Mouse (Mus musculus) thymus, postnatal 10 days (tissue): Measurements from ENCODE around the gene Lyz2.
"Not testable (repeated sequence)": the region's sequence is repeated elsewhere in the genome, so short reads cannot be mapped to it uniquely, and the experiment has no call there.

ENCODE experiments used
- DNase-seq, 2 experiments: peaks; one replicate each; pipeline ENCODE4 v3.0.0; 2021; ENCODE audit warnings: low spot score in 2 of 2

Lyz2 gene

DNA sequence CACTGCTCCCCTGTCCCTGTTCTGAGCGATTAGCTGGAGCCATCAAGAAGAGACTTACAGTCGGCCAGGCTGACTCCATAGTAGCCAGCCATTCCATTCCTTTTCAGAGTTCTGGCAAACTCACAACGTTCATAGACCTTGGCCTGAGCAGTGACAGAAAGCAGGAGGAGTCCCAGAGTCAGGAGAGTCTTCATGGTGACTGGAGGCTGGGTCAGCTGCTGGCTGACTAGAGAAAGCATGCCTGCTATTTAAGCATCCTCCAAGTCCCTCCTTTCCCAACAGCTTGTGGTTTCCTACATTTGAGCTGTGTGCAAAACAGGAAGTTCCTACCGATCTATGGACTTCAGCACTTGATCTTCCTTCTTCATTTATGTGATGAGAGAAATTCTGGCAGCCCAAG, at the start of gene Lyz2:
TSS of gene Lyz2 (minus strand) at position 273 of the 400 bp plus-strand sequence.
- no peak for DNase-seq

DNA sequence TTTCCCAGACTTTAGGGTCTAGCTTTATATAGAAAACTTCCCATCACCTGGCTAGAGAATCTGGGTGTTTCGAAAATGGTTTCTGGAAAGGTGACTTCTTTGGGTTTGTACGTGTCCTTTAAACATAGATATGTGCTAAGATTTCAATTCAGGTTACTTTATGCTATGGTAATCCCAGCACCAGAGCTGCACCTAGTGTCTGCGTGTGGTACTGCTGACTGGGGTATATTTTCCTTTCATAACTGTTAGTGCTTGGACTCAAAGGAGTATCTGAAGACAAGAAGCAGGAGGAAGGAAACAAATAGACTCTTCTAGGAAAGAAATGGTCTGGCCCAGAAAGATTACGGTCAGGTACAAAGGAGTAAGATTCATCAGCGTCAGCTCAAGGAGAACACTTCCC, 48.4 kb upstream of the Lyz2 start:
- DNase-seq: peak in 1 of 2 experiments; percentile 33

DNA sequence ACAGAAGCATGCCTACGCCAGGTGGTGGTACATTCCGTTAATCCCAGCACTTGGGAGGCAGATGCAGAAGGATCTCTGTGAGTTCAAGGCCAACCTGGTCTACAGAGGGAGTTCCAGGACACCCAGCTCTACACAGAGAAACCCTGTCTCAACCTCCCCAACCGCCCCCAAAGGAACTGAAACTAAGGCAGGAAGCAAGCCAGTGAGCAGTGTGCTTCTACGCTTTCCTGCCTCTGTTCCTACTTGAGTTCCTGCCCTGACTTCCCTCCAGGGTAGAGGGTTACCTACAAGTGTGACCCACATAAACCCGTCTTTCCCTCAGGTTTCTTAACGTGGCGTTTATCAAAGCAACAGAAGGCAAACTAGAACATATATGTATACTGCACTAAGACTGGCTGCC, 41.7 kb upstream of the Lyz2 start:
- DNase-seq: no peak

DNA sequence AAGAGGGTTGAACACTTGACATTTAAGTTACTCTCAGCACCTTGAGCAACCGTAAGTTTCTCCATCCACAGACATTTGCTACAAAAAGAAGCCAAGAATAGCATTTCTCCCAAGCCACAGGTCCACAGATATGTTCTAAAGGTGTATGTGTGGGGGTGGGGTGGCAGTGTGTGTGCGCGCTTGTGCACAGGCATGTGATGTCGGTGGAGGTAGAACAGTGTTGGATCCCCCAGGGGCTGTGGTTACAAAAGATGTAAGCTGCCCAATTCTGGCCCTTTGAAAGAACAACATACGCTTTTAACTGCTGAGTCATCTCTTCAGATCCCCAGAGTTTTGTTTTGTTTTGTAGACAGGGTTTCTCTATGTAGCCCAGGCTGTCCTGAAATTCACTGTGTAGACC, 40.5 kb upstream of the Lyz2 start:
- DNase-seq: no peak

DNA sequence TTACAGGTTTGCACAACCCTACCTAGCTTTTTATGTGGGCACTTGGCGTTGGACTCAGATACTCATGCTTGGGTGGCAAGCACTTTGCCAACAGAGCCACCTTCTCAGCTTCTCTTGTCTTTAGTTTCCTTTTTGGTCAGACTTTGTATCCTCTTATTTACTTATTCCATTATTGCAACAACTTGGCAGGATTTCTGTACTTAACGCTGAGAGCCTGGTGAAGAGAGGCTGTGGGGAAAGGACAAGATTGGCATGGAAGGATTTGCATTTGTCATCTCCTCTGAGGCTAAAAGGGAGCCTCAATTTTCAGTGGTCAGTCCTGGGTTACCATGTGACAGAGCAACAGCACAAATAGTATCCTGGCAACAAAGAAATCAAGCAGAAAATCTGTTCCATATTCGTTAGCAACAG, 38.5 kb upstream of the Lyz2 start:
- no peak for DNase-seq

DNA sequence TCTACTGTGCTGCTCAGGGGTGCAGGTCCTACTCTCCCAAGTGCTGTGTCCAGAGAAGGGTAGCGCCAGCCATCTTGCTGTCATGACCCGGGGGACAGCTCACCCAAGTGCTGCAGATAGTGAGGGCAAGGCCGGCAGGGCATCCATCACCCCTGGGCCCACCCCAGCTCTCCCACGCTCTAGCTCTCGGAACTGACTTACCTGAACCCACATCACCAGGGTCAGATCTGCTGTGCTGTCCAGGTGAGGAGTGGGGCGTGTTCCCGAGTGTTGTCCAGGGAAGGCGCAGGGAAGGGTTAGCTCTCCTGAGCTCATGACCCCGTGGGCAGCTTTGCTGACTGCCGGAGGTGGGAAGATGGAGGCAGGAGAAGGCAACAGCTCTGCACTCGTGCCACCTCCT, 34.3 kb upstream of the Lyz2 start:
- DNase-seq: no peak

DNA sequence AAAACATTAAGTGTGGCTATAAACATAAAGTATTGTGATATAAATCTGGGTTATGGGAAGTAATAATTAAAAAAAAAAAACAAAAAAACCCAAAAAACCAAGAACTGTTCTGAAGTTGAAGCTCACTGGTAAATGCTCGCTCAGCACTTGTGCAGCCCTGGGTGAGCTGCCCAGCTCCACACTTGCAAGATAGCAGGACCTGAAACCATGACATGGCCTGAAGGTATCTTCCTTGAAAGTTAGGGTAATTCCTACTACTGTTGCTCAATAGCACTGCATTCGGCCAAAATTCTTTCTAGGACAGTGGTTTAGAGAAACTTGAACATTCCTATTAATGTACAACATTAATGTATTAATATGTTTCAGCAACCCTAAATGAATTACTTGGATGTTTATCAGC, 31.0 kb upstream of the Lyz2 start:
- DNase-seq: no peak

DNA sequence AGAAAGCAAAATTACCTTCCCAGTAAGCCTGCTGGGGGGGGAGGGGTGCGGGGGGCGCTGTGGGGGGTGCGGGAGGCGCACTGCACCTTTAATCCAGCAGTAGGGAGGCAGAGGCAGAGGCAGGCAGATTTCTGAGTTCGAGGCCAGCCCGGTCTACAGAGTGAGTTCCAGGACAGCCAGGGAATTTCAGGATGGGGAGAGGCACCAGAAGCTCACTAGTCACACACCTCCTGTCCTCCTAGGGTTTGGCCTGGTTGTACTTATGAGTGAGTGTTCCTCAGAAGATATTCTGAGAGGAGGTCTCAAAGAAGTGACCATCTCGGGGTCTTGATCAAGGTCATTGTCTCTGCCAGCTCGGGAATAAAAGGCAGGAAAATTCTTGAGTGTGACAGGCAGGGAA, 30.0 kb upstream of the Lyz2 start:
- DNase-seq: no peak

DNA sequence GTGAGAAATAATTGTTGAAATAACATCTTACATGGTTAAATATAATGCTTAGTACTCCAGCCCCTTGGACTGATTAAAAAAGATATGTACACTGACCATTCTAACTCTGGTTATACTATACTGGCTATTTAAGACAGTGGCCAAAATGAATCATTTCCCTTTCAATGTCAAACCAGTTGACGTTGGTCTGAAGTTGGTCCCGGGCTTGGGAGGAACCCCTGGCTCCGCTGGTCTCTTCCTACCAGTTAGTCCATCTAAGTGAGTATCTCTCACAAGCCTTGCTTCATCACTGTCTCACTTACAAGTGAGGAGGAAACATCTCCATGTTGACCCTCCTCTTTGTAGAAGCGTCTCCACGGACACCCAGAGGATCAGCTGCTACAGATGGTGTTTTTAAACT, 22.2 kb upstream of the Lyz2 start:
- DNase-seq: no peak

DNA sequence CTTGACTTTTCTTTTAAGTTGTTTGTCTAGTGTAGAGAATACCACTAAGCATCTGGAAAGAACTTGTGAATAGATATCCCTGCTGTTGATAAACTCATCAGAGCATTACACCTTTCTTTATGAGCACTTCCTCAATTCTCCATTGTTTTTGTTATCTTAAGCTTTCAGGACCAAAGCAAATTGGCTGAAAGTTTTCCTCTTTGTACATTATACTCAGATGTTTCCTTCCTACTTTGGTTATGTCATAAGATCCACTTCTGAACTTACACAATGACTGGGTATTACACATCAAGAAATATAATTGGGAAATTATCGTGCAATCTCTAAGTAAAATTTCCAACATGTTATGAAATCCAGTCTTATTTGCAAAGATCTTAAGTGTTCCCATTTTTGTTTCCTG, 19.6 kb upstream of the Lyz2 start:
- no peak for DNase-seq

DNA sequence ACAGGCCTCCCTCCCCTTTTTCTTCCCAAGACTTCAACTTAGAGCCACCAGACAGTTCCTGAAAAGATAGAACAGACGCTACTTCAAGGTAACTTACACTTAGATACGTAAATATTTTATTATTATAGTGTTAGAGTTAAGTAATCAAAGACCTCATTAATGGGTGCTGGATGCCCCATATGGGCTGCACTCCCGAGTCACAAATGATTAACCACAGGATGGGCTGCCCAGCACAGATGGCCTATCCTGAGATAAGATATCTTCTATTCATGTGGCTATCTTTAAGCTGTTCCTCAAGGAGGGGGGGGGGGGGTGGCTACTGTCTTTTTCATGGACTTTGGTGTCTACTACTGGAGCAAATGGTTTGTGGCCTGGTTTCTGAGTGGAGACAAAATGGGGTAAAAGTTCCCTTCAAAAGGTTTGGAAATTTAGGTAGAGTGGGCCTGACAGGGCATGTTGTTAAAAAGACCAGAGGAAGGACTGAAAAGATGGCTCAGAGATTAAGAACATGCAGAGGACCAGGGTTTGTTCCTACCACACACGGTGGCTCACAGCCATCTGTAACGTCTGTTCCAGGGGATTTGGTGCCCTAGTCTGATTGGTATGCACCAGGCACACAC, 17.9 kb upstream of the Lyz2 start:
- DNase-seq: no peak

DNA sequence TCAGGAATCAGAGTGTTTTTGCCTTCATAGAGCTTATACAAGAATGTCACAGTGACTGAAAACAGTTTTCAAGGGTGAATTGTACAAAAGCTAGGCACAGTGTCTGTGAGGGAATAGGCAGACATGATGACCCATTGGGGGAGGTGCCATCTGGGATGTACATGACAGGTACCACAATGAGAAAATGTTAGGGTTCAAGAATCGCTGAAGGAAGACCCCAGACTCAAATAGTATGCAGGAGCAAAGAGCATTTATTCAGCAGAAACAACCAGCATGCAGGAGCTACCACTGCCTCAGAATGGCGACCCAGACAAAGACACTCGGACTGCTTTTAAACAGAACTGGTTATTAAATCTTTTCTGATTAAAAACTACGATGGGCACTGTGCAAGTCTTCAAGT, 17.0 kb upstream of the Lyz2 start:
- DNase-seq: no peak

DNA sequence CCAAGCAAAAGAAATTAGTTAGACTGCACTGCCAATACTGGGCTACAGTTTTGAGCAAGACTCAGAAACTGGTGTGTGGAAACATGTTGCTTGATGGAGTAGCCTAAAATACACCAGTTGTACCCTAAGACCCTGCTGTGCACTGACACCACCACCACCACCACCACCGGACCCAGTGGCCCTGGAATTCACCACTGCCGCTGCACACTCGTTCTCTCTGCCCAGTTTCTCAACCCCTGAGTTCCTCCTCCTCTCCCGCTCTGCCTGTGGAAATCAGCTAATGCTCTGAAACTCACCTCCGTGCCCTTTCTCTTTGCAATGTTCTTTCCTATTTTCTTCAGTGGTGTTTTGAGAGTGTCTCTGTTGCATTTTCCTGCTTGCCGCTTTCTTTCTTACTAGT, 16.2 kb upstream of the Lyz2 start:
- no peak for DNase-seq

DNA sequence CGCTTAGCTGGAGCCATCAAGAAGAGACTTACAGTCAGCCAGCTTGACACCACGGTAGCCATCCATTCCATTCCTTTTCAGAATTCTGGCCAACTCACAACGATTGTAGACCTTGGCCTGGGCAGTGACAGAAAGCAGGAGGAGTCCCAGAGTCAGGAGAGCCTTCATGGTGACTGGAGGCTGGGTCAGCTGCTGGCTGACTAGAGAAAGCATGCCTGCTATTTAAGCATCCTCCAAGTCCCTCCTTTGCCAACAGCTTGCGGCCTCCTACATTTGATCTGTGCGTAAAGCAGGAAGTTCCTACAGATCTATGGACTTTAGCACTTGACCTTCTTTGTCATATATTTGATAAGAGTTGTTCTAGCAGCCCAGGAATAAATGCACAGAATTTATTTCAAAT, 10.6 kb upstream of the Lyz2 start, which contains the start of gene Lyz1:
TSS of gene Lyz1 (minus strand) at position 198 of the 400 bp plus-strand sequence.
- DNase-seq: no peak

DNA sequence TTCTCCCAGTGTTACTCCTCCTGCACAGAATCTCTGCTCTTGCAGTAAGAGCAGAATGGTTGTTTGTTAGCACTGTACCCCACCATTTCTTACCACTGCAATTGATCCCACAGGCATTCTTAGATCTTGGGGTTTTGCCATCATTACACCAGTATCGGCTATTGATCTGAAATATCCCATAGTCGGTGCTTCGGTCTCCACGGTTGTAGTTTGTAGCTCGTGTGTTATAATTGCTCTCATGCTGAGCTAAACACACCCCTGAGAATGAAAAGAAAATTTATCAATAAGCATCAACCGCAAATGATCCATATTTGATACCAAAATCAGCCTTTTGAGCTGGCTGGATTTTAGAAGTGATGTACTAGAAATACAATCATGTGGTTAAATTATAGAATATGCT, 8.8 kb upstream of the Lyz2 start:
- DNase-seq: not testable (repeated sequence)

DNA sequence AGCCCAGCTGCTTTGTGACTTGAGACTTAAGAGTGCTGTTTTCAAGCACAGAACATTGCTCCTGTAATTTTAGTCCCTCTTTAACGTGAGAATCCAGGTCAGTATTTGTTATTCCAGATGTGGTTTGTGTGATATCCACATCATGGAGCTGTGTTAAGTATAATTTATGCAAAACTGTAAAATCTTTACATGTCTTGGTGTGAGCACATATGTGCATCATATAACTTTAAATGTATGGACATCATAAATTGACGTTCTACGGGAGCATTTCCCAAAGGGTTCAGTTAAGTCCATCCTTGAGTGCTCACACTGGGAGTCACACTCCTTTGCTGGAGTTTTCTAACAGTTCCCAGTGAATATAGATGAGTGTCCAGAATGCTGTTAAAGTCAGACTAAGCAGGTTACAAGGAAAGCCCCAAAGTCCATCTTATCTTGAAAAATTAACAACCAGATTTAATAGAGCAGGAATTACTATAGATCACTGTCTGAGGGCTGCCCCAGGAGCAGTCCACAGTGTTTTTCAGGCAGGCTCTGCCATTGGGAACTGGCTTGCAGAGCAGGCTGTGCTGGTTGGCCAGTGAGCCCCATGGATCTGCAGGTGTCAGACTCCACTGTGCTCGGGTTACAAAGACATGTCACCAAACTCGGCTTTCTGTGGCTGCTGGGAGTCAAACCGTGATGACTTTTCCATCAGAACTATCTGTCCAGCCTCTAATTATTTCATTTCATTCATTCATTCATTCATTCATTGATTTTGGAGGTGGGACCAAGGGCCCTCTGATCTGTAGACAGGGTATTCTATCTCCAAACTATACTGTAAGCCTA, 8.1 kb upstream of the Lyz2 start:
- no peak for DNase-seq

DNA sequence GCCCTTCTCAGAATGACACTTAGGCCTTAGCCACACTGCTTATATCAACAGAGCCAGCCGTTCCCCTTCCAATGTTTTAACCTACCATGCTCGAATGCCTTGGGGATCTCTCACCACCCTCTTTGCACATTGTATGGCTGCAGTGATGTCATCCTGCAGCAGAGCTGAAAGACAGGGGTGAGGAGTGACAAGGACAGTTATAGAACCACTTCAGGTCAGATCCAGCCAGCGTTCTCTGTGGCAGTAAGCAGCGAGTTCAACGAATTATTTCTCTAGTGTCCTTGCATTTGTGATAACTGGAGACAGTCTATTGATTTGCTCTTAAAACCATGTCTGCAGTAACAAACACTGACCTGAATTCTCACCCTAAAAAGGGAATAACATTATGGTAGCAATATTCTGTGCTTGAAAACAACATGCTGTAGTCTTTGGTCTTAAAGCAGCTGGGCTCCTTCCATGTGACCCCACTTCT, 6.9 kb upstream of the Lyz2 start:
- DNase-seq: not testable (repeated sequence)

DNA sequence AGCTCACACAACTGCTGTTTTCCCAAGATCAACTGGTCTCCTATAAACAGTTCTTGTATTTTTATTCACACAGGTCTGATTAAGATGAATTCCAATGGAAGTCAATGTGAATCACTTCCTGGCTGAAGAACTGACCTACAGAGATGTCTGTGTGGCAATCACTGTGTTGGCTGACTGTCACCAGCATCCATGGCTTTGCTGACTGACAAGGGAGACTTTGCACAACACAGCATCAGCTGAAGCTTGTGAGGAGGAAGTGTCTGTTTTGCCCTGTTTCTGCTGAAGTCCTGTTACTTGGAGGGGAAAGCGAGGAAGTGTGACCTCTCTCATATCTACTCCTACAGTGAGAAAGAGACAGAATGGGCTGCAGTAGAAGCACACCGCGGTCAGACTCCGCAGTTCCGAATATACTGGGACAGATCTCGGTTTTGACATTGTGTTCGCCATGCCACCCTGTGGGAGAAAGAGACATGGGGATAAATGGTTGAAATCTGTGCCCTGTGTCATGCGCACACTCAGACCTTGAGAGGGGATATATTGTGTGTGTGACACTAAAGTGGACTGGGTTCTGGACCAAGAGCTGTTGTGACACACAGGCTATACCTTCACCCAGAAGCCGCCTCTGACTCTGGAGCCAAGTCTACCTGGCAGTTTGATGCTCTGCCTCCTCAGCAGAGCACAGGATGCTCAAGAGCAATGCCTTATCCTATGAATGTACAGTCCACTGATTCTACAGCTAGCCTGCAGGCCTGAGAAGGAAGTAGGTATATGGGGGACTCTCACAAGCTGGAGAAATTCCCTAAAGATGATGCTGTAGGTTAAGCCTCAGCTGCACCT, 6.3 kb upstream of the Lyz2 start:
- DNase-seq: no peak

DNA sequence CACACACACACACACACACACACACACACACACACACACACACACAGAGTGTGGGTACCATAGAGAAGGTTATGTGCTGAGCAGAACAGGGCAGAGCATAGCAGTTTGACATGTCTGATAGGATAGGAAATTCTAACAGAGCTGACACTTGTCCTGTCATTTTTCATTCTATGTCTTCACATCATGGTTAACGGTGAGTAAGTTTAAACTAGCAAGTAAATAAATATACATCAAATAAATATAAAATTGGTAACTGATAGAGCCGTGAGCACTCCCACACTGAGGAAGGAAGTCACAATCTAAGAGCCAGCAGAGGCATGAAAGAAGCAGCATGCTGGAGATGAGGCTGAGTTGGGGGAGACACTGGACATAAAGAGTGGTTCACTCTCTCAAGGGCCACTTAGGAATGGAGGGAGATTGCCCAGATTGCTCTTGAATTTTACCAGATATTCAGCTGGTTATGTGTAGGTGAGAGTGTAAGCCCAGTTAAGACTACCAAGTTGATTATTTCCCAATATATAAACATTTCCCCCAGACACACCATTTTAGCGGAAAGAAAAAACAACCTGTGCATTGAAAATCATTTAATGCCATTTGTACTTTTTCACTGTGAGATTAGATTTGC, 5.2 kb upstream of the Lyz2 start:
- DNase-seq: no peak

DNA sequence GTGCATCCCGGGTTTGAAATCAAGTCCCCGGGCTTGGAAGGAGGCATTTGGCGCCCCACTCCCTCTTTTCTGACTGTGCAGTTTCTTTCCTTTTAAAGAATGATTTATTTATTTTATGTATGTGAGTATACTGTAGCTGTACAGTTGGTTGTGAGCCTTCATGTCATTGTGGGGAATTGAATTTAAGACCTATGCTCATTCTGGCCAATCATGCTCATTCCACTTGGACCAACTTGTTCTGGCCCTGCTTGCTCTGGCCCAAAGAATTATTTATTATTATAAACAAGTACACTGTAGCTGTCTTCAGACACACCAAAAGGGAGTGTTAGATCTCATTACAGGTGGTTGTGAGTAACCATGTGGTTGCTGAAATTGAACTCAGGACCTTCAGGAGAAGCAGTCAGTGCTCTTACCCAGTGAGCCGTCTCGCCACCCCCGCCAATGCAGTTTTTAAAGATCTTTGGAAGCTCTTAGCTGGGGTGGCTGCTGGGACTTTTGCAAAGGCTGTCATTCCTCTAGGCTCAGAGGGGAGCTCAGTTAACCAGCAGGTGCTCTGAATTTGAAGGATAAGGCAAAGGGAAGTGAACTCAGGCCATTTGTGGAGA, 4.3 kb upstream of the Lyz2 start:
- no peak for DNase-seq

DNA sequence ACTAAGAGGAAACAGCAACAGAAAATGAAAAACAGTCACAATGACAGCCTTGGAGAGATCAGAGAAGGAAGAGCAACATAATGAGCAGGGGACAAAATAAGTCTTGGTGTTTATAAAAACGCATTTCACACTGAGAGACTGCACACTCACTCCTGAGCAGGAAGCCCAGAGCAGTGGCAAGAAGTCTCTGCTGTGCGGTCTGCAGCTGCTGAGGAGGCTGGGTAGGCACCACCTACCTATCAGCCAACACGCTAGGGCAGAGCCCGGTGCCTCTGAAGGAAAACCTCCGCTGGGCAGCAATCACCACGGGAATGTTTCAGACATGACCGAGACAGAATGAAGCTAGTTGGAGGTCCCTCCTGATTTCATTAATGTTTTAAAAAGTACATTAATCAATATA, 3.5 kb upstream of the Lyz2 start:
- DNase-seq: not testable (repeated sequence)
